Comparison of ENCODE assay signal across 11 mouse cellular contexts in the genomic region with DNA sequence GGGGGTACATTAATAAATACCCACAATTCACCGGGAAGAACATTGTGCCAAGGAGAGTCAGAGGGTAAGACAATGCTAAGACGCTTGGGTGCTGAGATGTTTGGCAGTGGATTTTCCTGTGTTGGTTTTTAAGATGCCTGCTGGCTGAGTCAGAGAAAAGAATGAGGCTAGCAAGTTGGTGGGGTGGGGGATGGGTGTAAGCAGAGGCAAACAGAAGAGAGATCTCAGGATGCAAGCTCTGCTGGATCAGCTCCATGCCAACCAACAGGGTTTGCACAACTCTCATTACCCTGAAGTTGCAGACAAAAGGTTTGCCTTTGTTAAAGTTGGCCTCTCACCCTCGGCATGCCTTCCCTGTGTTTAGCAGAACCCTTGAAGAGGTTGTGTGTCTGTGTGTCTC.
DNase-seq lines count a peak whose midpoint lies in the region; ATAC-seq lines count a peak whose summit lies in the region.
"Had no signal": no experiment of that assay in that cellular context is flagged by ENCODE, and none has a peak within 500 bp of the region (broad histone marks: within the 10 kb centered on the region; RNA-seq: fewer than 3 reads in every experiment).

No protein-coding gene starts in this region.

- H3K4me2 ChIP-seq in liver, embryonic 12.5 days: peak overlapping the region; percentile 58

- 26% methylated on average over 3 of the region's 3 CpGs for WGBS in liver, embryonic 12.5 days (ENCODE audit: insufficient replicate concordance)

- H3K9me3 ChIP-seq in liver, embryonic 12.5 days (replicated peaks): 0 out of 2 replicates have a peak, but pooled peaks cover 2% of the 10 kb centered on the region

- peak overlapping the region; percentile 90 for H3K27ac ChIP-seq in liver, embryonic 12.5 days

- H3K4me1 ChIP-seq in liver, embryonic 12.5 days: peaks cover 70% of the 10 kb centered on the region

- H3K9ac ChIP-seq in liver, embryonic 12.5 days: peak overlapping the region; percentile 34; the same call in 1 of the 2 replicates

- no peaks in the 10 kb centered on the region for H3K27me3 ChIP-seq in liver, embryonic 12.5 days (replicated peaks)

- peak; percentile 56 for ATAC-seq in liver, embryonic 12.5 days
- ATAC-seq: forebrain, embryonic 16.5 days; intestine, postnatal 0 days had no signal

- 0 out of 2 replicates have a peak overlapping the region, but pooled peaks have one; percentile 1 for H3K4me3 ChIP-seq in liver, embryonic 12.5 days

- peak; percentile 10 to 51 for DNase-seq in adrenal gland, adult (ENCODE audit: inconsistent age in 2 of 2, low spot score in 1 of 2)
- no peak for DNase-seq in adrenal gland, postnatal 4 days (ENCODE audit: low spot score in 2 of 2)
- DNase-seq in urinary bladder, postnatal 14 days (ENCODE audit: low spot score): peak; percentile 32
- DNase-seq in urinary bladder, adult 2 months (ENCODE audit: low spot score): no peak
- peak; percentile 3 for DNase-seq in telencephalon, adult 2 months (ENCODE audit: low read depth, low spot score)
- DNase-seq in T-cell, adult 2 months (ENCODE audit: low spot score): no peak
- DNase-seq in cerebellum, postnatal 25 days: no peak
- DNase-seq: cerebellum, adult 9-10 months had no signal

- H3K36me3 ChIP-seq in liver, embryonic 12.5 days: no peaks in the 10 kb centered on the region

Comparison
In these comparisons a context has a peak if more than half of its experiments do, and no peak if none do; other contexts are left out.
1. DNase-seq: peak in adrenal gland, adult (2 of 2), urinary bladder, postnatal 14 days (single experiment) and telencephalon, adult 2 months (single experiment); none in adrenal gland, postnatal 4 days (0 of 2), urinary bladder, adult 2 months (single experiment), T-cell, adult 2 months (single experiment) and cerebellum, postnatal 25 days (0 of 2).